Mouse (Mus musculus) mesoderm, embryonic 11.5 days (tissue): ENCODE results near the gene Tpra1.

Source experiments
- DNase-seq: peaks from one replicate; pipeline ENCODE4 v3.0.0-alpha.2; 2012; ENCODE audit warnings: low read depth, low spot score

Tpra1 gene

GRCm38 (mm10) chr6:88901947-88902820 lies at the start of gene Tpra1:
Gene Tpra1 (plus strand): TSS chr6:88902251.
- peak; percentile 95 for DNase-seq

GRCm38 (mm10) chr6:88854509-88854908 lies 47.5 kb upstream of the Tpra1 start:
- no peak for DNase-seq

DNA sequence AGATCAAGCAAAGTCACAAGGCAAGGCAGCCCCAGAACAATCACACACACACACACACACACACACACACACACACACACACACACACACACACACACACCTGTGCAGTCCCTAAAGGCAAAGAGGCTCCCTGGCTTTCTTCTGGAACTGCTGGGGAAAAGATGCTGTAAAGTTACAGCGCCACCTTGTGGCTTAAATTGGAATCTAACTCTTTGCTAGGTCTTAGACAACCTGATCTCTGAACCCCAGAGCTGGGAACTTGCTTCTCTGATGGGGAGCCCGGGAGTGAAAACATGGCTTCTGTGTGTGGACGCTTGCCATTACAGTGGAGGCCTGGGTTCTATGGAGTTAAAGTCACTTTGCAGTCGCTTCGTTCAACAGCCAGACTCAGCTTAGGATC lies 46.4 kb upstream of the Tpra1 start:
- peak; percentile 84 for DNase-seq

GRCm38 (mm10) chr6:88857249-88857648 lies 44.8 kb upstream of the Tpra1 start:
- no peak for DNase-seq

- DNase-seq: no peak
These were observed 44.2 kb upstream of the Tpra1 start for GRCm38 (mm10) chr6:88857830-88858229.

DNA sequence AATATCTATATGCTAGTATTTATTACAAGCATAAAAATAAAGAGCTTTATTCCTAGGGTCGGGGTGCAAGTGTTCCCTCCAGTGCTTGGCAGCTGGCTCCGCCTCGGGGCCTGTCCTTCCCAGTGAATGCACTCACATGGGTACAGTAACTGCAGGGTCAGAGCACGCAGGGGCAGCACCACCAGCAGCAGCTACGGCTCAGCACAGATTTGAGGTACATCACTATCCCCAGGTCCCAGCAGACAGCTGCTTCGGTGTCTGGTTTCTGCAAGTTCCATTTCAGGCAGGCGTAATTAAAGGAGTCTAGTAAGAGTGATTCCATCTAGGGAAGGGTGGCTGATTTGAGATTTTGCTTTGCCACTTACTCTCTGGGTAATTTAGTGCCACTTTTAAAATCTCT lies 43.7 kb upstream of the Tpra1 start:
- DNase-seq: no peak

DNA sequence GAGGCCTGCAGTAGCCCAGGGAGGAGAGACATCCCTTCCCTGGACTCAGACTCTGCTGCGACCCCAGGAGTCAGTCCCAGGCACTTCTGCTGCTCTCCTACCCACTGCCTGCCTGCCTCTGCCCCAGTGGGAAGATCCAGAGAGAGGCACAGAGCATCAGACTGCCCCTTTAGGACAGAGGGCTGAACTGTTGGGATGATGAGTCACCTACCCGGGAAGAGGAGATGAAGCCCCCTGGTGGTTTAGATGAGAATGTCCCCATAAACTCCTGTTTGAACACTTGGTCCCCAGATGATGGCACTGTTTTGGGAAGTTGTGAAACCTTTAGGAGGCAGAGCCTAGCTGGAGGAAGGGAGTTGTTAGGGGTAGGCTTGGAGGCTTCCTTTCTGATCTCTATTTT lies 41.1 kb upstream of the Tpra1 start:
- peak; percentile 63 for DNase-seq

- no peak for DNase-seq
These were observed 36.3 kb upstream of the Tpra1 start for GRCm38 (mm10) chr6:88865704-88866103.

GRCm38 (mm10) chr6:88869459-88869858 lies 32.6 kb upstream of the Tpra1 start:
- DNase-seq: no peak

GRCm38 (mm10) chr6:88870594-88870993 lies 31.5 kb upstream of the Tpra1 start:
- no peak for DNase-seq

GRCm38 (mm10) chr6:88871546-88871945 lies 30.5 kb upstream of the Tpra1 start:
- DNase-seq: no peak

DNA sequence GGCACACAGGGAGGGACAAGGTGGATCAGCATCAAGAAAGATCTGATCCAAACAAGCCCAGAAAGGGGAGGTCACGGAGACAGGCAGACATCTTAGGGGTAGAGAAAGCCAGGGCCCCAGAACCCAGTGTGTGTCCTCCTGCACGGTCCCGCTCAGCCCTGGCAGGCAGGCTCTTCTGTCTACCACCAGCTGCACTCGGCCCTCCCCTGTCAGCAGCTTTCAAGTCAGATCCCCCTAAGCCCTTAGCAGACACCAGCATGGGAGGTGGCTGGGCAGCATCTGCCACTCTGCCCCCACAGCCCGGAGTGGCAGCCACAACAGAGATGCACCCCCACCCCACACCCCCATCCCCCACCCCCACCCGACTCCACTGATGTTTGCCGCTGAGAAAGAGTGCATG lies 29.2 kb upstream of the Tpra1 start:
- DNase-seq: no peak

GRCm38 (mm10) chr6:88873965-88874867 lies 27.8 kb upstream of the Tpra1 start:
- DNase-seq: no peak

DNA sequence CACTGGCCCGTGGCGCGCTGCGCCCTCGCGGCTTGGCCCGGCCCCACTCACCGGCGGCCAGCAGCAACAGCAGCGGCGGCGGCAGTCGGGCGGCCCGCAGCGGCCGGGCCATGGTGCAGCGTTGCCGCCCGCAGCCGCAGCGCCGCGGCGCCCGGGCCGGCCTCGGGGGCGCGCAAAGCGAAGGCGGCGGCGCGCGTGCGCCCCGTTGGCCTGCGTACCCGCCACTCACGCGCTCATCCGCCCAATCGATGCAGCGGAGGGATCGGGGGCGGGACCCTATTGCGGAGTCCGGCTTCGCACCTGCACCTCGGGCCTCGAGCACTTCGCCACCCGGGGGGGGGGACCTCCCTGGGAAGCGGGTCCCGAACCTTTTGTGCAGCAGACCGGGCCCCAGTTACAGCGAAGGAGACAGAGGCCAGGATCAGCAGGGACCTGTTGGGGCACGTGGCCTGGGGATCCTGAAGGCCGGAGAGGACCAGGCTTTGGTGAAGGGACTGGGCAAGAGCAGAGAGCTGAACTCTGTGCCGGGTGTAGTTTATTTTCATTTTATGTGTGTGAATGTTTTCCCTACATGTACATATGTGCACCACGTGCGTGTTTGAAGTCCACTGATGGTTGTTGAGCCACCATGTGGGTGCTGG lies 27.1 kb upstream of the Tpra1 start, which contains the start of gene Podxl2:
TSS of gene Podxl2 (minus strand) at position 177 of the 641 bp plus-strand sequence.
- DNase-seq: peak; percentile 86

DNA sequence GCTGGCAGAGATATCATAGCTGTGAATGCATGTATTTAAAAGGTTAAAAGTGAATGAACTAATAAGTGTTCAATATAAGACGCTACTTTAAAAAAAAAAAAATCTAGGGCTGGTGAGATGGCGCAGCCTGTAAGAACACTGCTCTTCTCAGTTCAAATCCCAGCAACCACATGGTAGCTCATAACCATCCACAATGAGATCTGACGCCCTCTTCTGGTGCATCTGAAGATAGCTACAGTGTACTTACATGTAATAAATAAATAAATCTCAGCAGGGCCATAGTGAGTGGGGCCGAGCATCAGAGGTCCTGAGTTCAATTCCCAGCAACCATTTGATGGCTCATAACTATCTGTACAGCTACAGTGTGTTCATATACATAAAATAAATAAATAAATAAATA lies 22.6 kb upstream of the Tpra1 start:
- no peak for DNase-seq

DNA sequence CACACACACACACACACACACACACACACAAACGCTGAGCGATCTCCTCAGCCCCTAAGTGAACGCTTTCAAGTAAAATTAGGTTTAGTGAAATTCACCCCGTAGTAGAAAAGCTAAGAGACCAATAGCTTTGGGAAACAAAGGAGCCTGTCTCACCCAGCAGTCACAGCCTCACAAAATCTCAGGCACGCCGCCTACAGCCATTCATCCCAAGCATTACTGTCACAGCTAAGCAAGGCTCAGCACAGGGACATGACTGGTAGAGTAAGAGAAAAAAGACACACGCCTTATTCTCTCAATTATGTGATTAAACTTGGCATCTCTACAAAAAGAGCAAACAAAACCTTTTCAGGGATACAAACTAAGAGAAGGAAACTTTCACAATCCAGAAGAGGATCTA lies 20.7 kb upstream of the Tpra1 start:
- DNase-seq: no peak

DNA sequence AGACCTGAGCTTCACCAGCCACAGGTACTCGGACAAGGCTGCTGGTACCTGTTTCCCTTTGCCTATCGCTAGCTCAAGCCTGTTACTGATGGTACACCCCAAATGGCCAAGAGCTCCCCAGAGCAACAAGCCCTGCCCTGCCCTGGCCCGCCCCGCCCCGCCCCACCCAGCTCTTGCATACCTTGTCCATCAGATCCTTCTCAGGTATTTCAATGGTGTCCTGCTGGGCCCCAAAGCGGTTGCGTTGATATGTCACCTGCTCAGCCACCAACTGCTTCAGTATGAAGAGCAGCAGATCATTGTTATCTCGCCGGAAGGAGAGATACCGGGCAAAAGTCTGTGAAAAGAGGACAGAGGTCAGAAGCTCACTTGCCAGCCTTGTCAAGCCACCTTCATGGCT lies 17.9 kb upstream of the Tpra1 start:
- DNase-seq: no peak

DNA sequence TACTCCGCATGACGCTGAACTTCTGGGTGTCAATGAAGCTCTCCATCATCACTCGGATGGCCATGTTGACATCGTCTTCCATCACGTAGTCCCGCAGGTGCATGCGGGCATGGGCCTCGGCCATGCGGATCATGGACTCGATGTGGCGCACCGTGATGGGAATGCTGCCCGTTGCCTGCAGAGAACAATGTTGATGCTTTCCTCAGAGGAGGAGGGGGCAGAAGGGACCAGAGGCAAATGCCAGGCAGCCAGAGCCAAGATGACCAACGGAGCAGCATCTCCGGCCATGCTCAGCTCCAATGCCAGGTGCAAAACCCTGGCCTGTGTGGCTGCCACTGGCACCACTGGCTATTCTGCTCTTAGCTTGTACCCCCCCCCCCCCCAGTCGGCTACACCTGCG lies 17.4 kb upstream of the Tpra1 start:
- DNase-seq: no peak

- no peak for DNase-seq
These were observed 16.2 kb upstream of the Tpra1 start for GRCm38 (mm10) chr6:88885644-88886416.

- DNase-seq: no peak
These were observed 15.6 kb upstream of the Tpra1 start for GRCm38 (mm10) chr6:88886417-88886967.
